Comparison of ENCODE assay signal across 9 mouse cellular contexts in the genomic region with DNA sequence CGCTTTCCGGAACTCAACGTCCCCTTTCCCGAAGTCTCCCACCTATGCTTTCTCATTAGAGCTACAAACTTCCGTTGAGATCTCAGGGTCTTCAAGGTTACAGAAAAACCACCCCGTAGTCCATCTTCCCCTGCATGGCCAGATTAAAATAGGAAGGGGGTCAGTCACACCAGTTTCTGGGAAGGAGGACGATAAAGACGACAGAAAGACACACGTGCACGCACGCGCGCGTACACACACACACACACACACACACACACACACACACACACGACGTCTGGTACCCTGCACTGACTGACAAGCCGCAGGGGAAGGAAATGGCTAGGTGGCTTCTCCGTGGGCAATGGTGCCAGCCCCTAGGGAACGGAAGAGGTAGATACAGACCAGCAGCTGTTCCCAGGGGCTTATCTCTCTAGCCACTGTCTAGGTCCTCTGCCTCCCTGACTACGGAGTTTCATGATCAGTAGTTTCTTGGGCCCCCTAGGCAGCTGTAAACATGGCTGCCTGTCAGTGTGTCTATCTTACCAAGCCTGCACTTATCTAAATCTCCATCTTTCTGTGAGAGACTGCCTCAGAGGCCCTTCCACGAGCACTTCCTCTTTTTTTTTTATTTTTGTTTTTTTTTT. TPM values are rescaled to one million over a fixed set of nuclear protein-coding genes. Genes with fewer than 3 reads are reported as not detected.
DNase-seq lines count a peak whose midpoint lies in the region; ATAC-seq and TF ChIP-seq lines count a peak whose summit lies in the region.
"Had no signal": no experiment of that assay in that cellular context is flagged by ENCODE, and none has a peak within 500 bp of the region (broad histone marks: within the 10 kb centered on the region; RNA-seq: fewer than 3 reads in every experiment).

No protein-coding gene starts in this region.

- 0 out of 2 replicates have a peak overlapping the region, but pooled peaks have one; percentile 39 for H3K9ac ChIP-seq in hindbrain, embryonic 14.5 days
- peak overlapping the region; percentile 36 for H3K9ac ChIP-seq in stomach, embryonic 14.5 days (replicated peaks; ENCODE audit: low read depth, low read length)

- no peak for ATAC-seq in hindbrain, embryonic 14.5 days (ENCODE audit: low FRiP score)
- ATAC-seq in stomach, embryonic 14.5 days (ENCODE audit: insufficient number of reproducible peaks, insufficient read depth, low FRiP score, low read depth) = no peak

- H3K4me1 ChIP-seq in heart, embryonic 10.5 days = peaks cover 15% of the 10 kb centered on the region
- peaks cover 3% of the 10 kb centered on the region for H3K4me1 ChIP-seq in bone marrow macrophage, adult 2 months (ENCODE audit: control insufficient read depth, insufficient read depth, low read length)
- no peaks in the 10 kb centered on the region for H3K4me1 ChIP-seq in hindbrain, embryonic 14.5 days (replicated peaks; ENCODE audit: control insufficient read depth, insufficient read depth, low read length)
- peaks cover 29% of the 10 kb centered on the region for H3K4me1 ChIP-seq in megakaryocyte, embryonic 14.5 days
- 0 out of 2 replicates have a peak, but pooled peaks cover 2% of the 10 kb centered on the region for H3K4me1 ChIP-seq in stomach, embryonic 14.5 days (ENCODE audit: control insufficient read depth, insufficient read depth, low read length)

- H3K27ac ChIP-seq in heart, embryonic 10.5 days = peak overlapping the region; percentile 47; the same call in 1 of the 2 replicates
- no peak overlapping the region for H3K27ac ChIP-seq in bone marrow macrophage, adult 2 months (ENCODE audit: insufficient read depth, low read depth, low read length)
- H3K27ac ChIP-seq in hindbrain, embryonic 14.5 days = no peak overlapping the region
- no peak overlapping the region for H3K27ac ChIP-seq in stomach, embryonic 14.5 days (ENCODE audit: low read length)

- H3K36me3 ChIP-seq in heart, embryonic 10.5 days = no peaks in the 10 kb centered on the region
- no peaks in the 10 kb centered on the region for H3K36me3 ChIP-seq in hindbrain, embryonic 14.5 days (replicated peaks; ENCODE audit: control insufficient read depth, insufficient read depth)
- peaks cover 3% of the 10 kb centered on the region for H3K36me3 ChIP-seq in megakaryocyte, embryonic 14.5 days (replicated peaks; ENCODE audit: low read length)
- no peaks in the 10 kb centered on the region for H3K36me3 ChIP-seq in stomach, embryonic 14.5 days (ENCODE audit: control insufficient read depth, insufficient read depth, low read length)

- 15% methylated on average over 21 of the region's 21 CpGs for WGBS in heart, embryonic 10.5 days
- 24% methylated on average over 20 of the region's 21 CpGs for WGBS in hindbrain, embryonic 14.5 days
- WGBS in stomach, embryonic 14.5 days = 19% methylated on average over 21 of the region's 21 CpGs

- no peak for TF ChIP-seq POLR2A in bone marrow macrophage, adult 2 months (IDR thresholded peaks at IDR 0.05; ENCODE audit: borderline replicate concordance, low read depth, low read length)

- no peak for TF ChIP-seq CTCF in bone marrow macrophage, adult 2 months (IDR thresholded peaks at IDR 0.05; ENCODE audit: low read depth, low read length)

- H3K27me3 ChIP-seq in heart, embryonic 10.5 days (ENCODE audit: insufficient read depth, poor library complexity, severe bottlenecking) = peaks cover 34% of the 10 kb centered on the region
- peaks cover 24% of the 10 kb centered on the region for H3K27me3 ChIP-seq in hindbrain, embryonic 14.5 days (ENCODE audit: control insufficient read depth, insufficient read depth, low read length)
- H3K27me3 ChIP-seq in megakaryocyte, embryonic 14.5 days (replicated peaks) = peaks cover 39% of the 10 kb centered on the region
- H3K27me3 ChIP-seq in stomach, embryonic 14.5 days (ENCODE audit: control insufficient read depth, insufficient read depth, low read length) = no peaks in the 10 kb centered on the region
- H3K27me3 ChIP-seq: Patski had no signal

- DNase-seq in heart, embryonic 10.5 days (ENCODE audit: low spot score) = no peak
- no peak for DNase-seq in heart, adult 11 months
- DNase-seq in hindbrain, embryonic 14.5 days (ENCODE audit: low spot score) = no peak
- no peak for DNase-seq in left cerebral cortex, adult 8-10 months (ENCODE audit: low spot score in 2 of 2)
- no peak for DNase-seq in frontal cortex, postnatal 10 days (ENCODE audit: low spot score in 2 of 2)

- peak overlapping the region; percentile 66 for H3K4me2 ChIP-seq in hindbrain, embryonic 14.5 days (replicated peaks)
- peak overlapping the region; percentile 81 for H3K4me2 ChIP-seq in stomach, embryonic 14.5 days (replicated peaks; ENCODE audit: low read depth, low read length)

- peak overlapping the region; percentile 63 for H3K4me3 ChIP-seq in heart, embryonic 10.5 days
- peak overlapping the region; percentile 44 for H3K4me3 ChIP-seq in bone marrow macrophage, adult 2 months (ENCODE audit: insufficient read depth, low read length)
- H3K4me3 ChIP-seq in hindbrain, embryonic 14.5 days (replicated peaks; ENCODE audit: low read length) = peak overlapping the region; percentile 33
- peak overlapping the region; percentile 90 for H3K4me3 ChIP-seq in megakaryocyte, embryonic 14.5 days (replicated peaks)
- peak overlapping the region; percentile 37 for H3K4me3 ChIP-seq in stomach, embryonic 14.5 days (ENCODE audit: low read depth, low read length)

- H3K9me3 ChIP-seq in heart, embryonic 10.5 days = no peaks in the 10 kb centered on the region
- H3K9me3 ChIP-seq in hindbrain, embryonic 14.5 days (ENCODE audit: control insufficient read depth, low read length) = no peaks in the 10 kb centered on the region
- H3K9me3 ChIP-seq in megakaryocyte, embryonic 14.5 days = peaks cover 4% of the 10 kb centered on the region
- no peaks in the 10 kb centered on the region for H3K9me3 ChIP-seq in stomach, embryonic 14.5 days (ENCODE audit: control insufficient read depth, low read depth, low read length)

RNA-seq across cellular contexts. Expression of a gene that starts 6.6 kb away (rescaled TPM):
- polyA plus RNA-seq in heart, embryonic 10.5 days (2016; fragmentation: Nextera tagmentation; extraction: Ambion mirVana) = 0.22 and 1.5 TPM in 2 replicates
- 32.3 and 35.8 TPM in 2 replicates for polyA plus RNA-seq in bone marrow macrophage, adult 2 months (2012; ENCODE audit: insufficient read depth, insufficient read length, missing spikeins)
- polyA plus RNA-seq in hindbrain, embryonic 14.5 days (2014; fragmentation: Nextera tagmentation; extraction: Ambion mirVana) = 0.22 and 1.1 TPM in 2 replicates
- 1.9 and 19.9 TPM in 2 replicates for polyA plus RNA-seq in megakaryocyte, embryonic 14.5 days (2012; ENCODE audit: insufficient read depth, low replicate concordance)
- 5.8 and 9.9 TPM in 2 replicates for polyA plus RNA-seq in stomach, embryonic 14.5 days (2014; fragmentation: Nextera tagmentation; extraction: Ambion mirVana)
- 1 to 10 TPM in 2 of 4 experiments, under 1 TPM in 2; 0.23 to 2.9 (median 1.7) TPM for total RNA-seq in left cerebral cortex, adult 8-10 months (2022)

RNA-seq across cellular contexts. Expression of a gene that starts 20.6 kb away (rescaled TPM):
- 36.1 and 41.0 TPM in 2 replicates for polyA plus RNA-seq in heart, embryonic 10.5 days (2016; fragmentation: Nextera tagmentation; extraction: Ambion mirVana)
- 60.4 and 60.5 TPM in 2 replicates for polyA plus RNA-seq in bone marrow macrophage, adult 2 months (2012; ENCODE audit: insufficient read depth, insufficient read length, missing spikeins)
- polyA plus RNA-seq in hindbrain, embryonic 14.5 days (2014; fragmentation: Nextera tagmentation; extraction: Ambion mirVana) = 27.5 and 33.3 TPM in 2 replicates
- 13.8 and 14.5 TPM in 2 replicates for polyA plus RNA-seq in megakaryocyte, embryonic 14.5 days (2012; ENCODE audit: insufficient read depth, low replicate concordance)
- 60.5 and 63.9 TPM in 2 replicates for polyA plus RNA-seq in stomach, embryonic 14.5 days (2014; fragmentation: Nextera tagmentation; extraction: Ambion mirVana)
- total RNA-seq in left cerebral cortex, adult 8-10 months (2022) = 10 to 100 TPM; 24.6 to 38.7 (median 31.1) TPM

RNA-seq across cellular contexts. Expression of a gene that starts 22.1 kb away (rescaled TPM):
- polyA plus RNA-seq in heart, embryonic 10.5 days (2016; fragmentation: Nextera tagmentation; extraction: Ambion mirVana) = 35.7 and 50.1 TPM in 2 replicates
- 71.6 and 79.5 TPM in 2 replicates for polyA plus RNA-seq in bone marrow macrophage, adult 2 months (2012; ENCODE audit: insufficient read depth, insufficient read length, missing spikeins)
- polyA plus RNA-seq in hindbrain, embryonic 14.5 days (2014; fragmentation: Nextera tagmentation; extraction: Ambion mirVana) = 45.4 and 47.1 TPM in 2 replicates
- 2.5 and 3.8 TPM in 2 replicates for polyA plus RNA-seq in megakaryocyte, embryonic 14.5 days (2012; ENCODE audit: insufficient read depth, low replicate concordance)
- 52.0 and 54.0 TPM in 2 replicates for polyA plus RNA-seq in stomach, embryonic 14.5 days (2014; fragmentation: Nextera tagmentation; extraction: Ambion mirVana)
- 10 to 100 TPM; 72.4 to 79.4 (median 73.1) TPM for total RNA-seq in left cerebral cortex, adult 8-10 months (2022)

RNA-seq across cellular contexts. Expression of a gene that starts 32.2 kb away (rescaled TPM):
- polyA plus RNA-seq in heart, embryonic 10.5 days (2016; fragmentation: Nextera tagmentation; extraction: Ambion mirVana) = 11.3 and 17.3 TPM in 2 replicates
- polyA plus RNA-seq in bone marrow macrophage, adult 2 months (2012; ENCODE audit: insufficient read depth, insufficient read length, missing spikeins) = 29.8 and 30.4 TPM in 2 replicates
- 6.2 and 6.7 TPM in 2 replicates for polyA plus RNA-seq in hindbrain, embryonic 14.5 days (2014; fragmentation: Nextera tagmentation; extraction: Ambion mirVana)
- polyA plus RNA-seq in megakaryocyte, embryonic 14.5 days (2012; ENCODE audit: insufficient read depth, low replicate concordance) = 68.7 and 69.9 TPM in 2 replicates
- polyA plus RNA-seq in stomach, embryonic 14.5 days (2014; fragmentation: Nextera tagmentation; extraction: Ambion mirVana) = 36.9 and 40.5 TPM in 2 replicates
- total RNA-seq in left cerebral cortex, adult 8-10 months (2022) = 10 to 100 TPM; 13.5 to 16.8 (median 16.3) TPM

RNA-seq across cellular contexts. Expression of a gene that starts 45.3 kb away (rescaled TPM):
- 0.23 TPM in 1 of 2 replicates, not detected in the other for polyA plus RNA-seq in heart, embryonic 10.5 days (2016; fragmentation: Nextera tagmentation; extraction: Ambion mirVana)
- not detected in 2 replicates for polyA plus RNA-seq in bone marrow macrophage, adult 2 months (2012; ENCODE audit: insufficient read depth, insufficient read length, missing spikeins)
- not detected in 2 replicates for polyA plus RNA-seq in hindbrain, embryonic 14.5 days (2014; fragmentation: Nextera tagmentation; extraction: Ambion mirVana)
- not detected in 2 replicates for polyA plus RNA-seq in megakaryocyte, embryonic 14.5 days (2012; ENCODE audit: insufficient read depth, low replicate concordance)
- 0.36 and 0.56 TPM in 2 replicates for polyA plus RNA-seq in stomach, embryonic 14.5 days (2014; fragmentation: Nextera tagmentation; extraction: Ambion mirVana)
- total RNA-seq in left cerebral cortex, adult 8-10 months (2022) = not detected

Comparison
In these comparisons a context has a peak if more than half of its experiments do, and no peak if none do; other contexts are left out.
1. H3K4me3 ChIP-seq: peak in every context shown above with its lines; median percentile 90 in megakaryocyte, embryonic 14.5 days; 63 in heart, embryonic 10.5 days; 44 in bone marrow macrophage, adult 2 months; 37 in stomach, embryonic 14.5 days; 33 in hindbrain, embryonic 14.5 days.